Mouse (Mus musculus) heart, adult 11 months (tissue): ENCODE measurements around the gene Gm42674.

Experiments
- DNase-seq: peaks from one replicate; pipeline ENCODE4 v3.0.0; 2022

The Gm42674 gene

GRCm38 (mm10) chr3:90599401-90599800 is 2.3 kb upstream of the Gm42674 start:
- DNase-seq = peak; percentile 96

- peak; percentile 85 for DNase-seq
Observed at GRCm38 (mm10) chr3:90600036-90600435, 1.7 kb upstream of the Gm42674 start.

- DNase-seq = peak; percentile 96
Observed at GRCm38 (mm10) chr3:90600458-90601195, 1.1 kb upstream of the Gm42674 start.

GRCm38 (mm10) chr3:90603623-90604022 is 1.9 kb downstream of the Gm42674 start, which contains the start of gene S100a4:
Gene S100a4, plus strand, starts transcription at chr3:90603771.
- DNase-seq = peak; percentile 95

- peak; percentile 99 for DNase-seq
Observed at GRCm38 (mm10) chr3:90604416-90604815, 2.7 kb downstream of the Gm42674 start.

- DNase-seq = peak; percentile 88
Observed at GRCm38 (mm10) chr3:90605049-90605448, 3.3 kb downstream of the Gm42674 start.

- peak; percentile 76 for DNase-seq
Observed at GRCm38 (mm10) chr3:90605736-90606135, 4.0 kb downstream of the Gm42674 start.

- peak; percentile 97 for DNase-seq
Observed at GRCm38 (mm10) chr3:90606185-90606584, 4.5 kb downstream of the Gm42674 start.

GRCm38 (mm10) chr3:90607361-90607760 is 5.7 kb downstream of the Gm42674 start:
- peak; percentile 92 for DNase-seq

GRCm38 (mm10) chr3:90608223-90608622 is 6.5 kb downstream of the Gm42674 start, which contains the start of gene S100a5:
Gene S100a5, plus strand, starts transcription at chr3:90608523.
- no peak for DNase-seq

- no peak for DNase-seq
Observed at GRCm38 (mm10) chr3:90609102-90609501, 7.4 kb downstream of the Gm42674 start.

GRCm38 (mm10) chr3:90611494-90611893 is 9.8 kb downstream of the Gm42674 start:
- DNase-seq = peak; percentile 82

- DNase-seq = peak; percentile 91
Observed at GRCm38 (mm10) chr3:90612061-90612460, 10.4 kb downstream of the Gm42674 start.

GRCm38 (mm10) chr3:90612728-90613291 is 11.1 kb downstream of the Gm42674 start, which contains the start of gene S100a6:
Gene S100a6, plus strand, starts transcription at chr3:90612882.
- DNase-seq = peak; percentile 99

- DNase-seq = peak; percentile 92
Observed at GRCm38 (mm10) chr3:90613461-90614147, 11.9 kb downstream of the Gm42674 start.

- peak; percentile 86 for DNase-seq
Observed at GRCm38 (mm10) chr3:90614148-90614530, 12.4 kb downstream of the Gm42674 start.

GRCm38 (mm10) chr3:90614611-90615251 is 13.0 kb downstream of the Gm42674 start:
- DNase-seq = peak; percentile 92

GRCm38 (mm10) chr3:90615415-90615814 is 13.7 kb downstream of the Gm42674 start:
- peak; percentile 98 for DNase-seq

GRCm38 (mm10) chr3:90615911-90616310 is 14.2 kb downstream of the Gm42674 start:
- peak; percentile 91 for DNase-seq

GRCm38 (mm10) chr3:90617586-90617985 is 15.9 kb downstream of the Gm42674 start:
- DNase-seq = peak; percentile 44

- DNase-seq = no peak
Observed at GRCm38 (mm10) chr3:90621552-90621951, 19.8 kb downstream of the Gm42674 start.

- peak; percentile 97 for DNase-seq
Observed at GRCm38 (mm10) chr3:90623435-90624071, 21.8 kb downstream of the Gm42674 start.

GRCm38 (mm10) chr3:90625496-90625895 is 23.8 kb downstream of the Gm42674 start:
- DNase-seq = peak; percentile 83
